In genomic region chr17:24021375-24022199, GRCm38 (mm10) we compare ENCODE assay signal across 12 mouse cellular contexts. TPM values are rescaled to one million over a fixed set of nuclear protein-coding genes. Genes with fewer than 3 reads are reported as not detected.
DNase-seq lines count a peak whose midpoint lies in the region; ATAC-seq and TF ChIP-seq lines count a peak whose summit lies in the region.
"Had no signal": no experiment of that assay in that cellular context is flagged by ENCODE, and none has a peak within 500 bp of the region (broad histone marks: within the 10 kb centered on the region; RNA-seq: fewer than 3 reads in every experiment).

No protein-coding gene starts in this region.

- no peak for TF ChIP-seq CTCF in bone marrow, adult 2 months (IDR thresholded peaks at IDR 0.05; ENCODE audit: control insufficient read depth, insufficient read depth, low read length)

- WGBS in kidney, embryonic 15.5 days: 63% methylated on average over 5 of the region's 5 CpGs
- 61% methylated on average over 5 of the region's 5 CpGs for WGBS in kidney, embryonic 16.5 days
- 56% methylated on average over 5 of the region's 5 CpGs for WGBS in bone marrow, adult 2 months
- 76% methylated on average over 5 of the region's 5 CpGs for WGBS in midbrain, embryonic 10.5 days
- 80% methylated on average over 5 of the region's 5 CpGs for WGBS in midbrain, embryonic 14.5 days

- ATAC-seq in kidney, embryonic 15.5 days (replicated peaks; ENCODE audit: low FRiP score): peak; percentile 22; the same call in 1 of the 2 replicates
- ATAC-seq in kidney, embryonic 16.5 days (ENCODE audit: low FRiP score, low TSS enrichment): no peak
- ATAC-seq in midbrain, embryonic 14.5 days (ENCODE audit: low FRiP score, low TSS enrichment): no peak

- intact Hi-C loops in heart, postnatal 36 days (cut with DNase I): no loop called here
- intact Hi-C loops in left cerebral cortex, postnatal 10 days (cut with DNase I): no loop called here

- H3K9ac ChIP-seq in kidney, embryonic 15.5 days: no peak overlapping the region
- H3K9ac ChIP-seq in kidney, embryonic 16.5 days (replicated peaks; ENCODE audit: low read length): no peak overlapping the region
- no peak overlapping the region for H3K9ac ChIP-seq in midbrain, embryonic 14.5 days (replicated peaks; ENCODE audit: low read length)
- H3K9ac ChIP-seq: liver, embryonic 13.5 days had no signal

- no peaks in the 10 kb centered on the region for H3K4me1 ChIP-seq in kidney, embryonic 15.5 days
- H3K4me1 ChIP-seq in kidney, embryonic 16.5 days (ENCODE audit: insufficient read depth, low read length): no peaks in the 10 kb centered on the region
- H3K4me1 ChIP-seq in bone marrow, adult 2 months (ENCODE audit: control insufficient read depth, insufficient read depth, low read length): no peaks in the 10 kb centered on the region
- H3K4me1 ChIP-seq in midbrain, embryonic 10.5 days: no peaks in the 10 kb centered on the region
- H3K4me1 ChIP-seq in midbrain, embryonic 14.5 days (ENCODE audit: control insufficient read depth, insufficient read depth, low read length): no peaks in the 10 kb centered on the region
- H3K4me1 ChIP-seq: liver, embryonic 13.5 days had no signal

- H3K36me3 ChIP-seq in kidney, embryonic 15.5 days: no peaks in the 10 kb centered on the region
- H3K36me3 ChIP-seq in kidney, embryonic 16.5 days (ENCODE audit: insufficient read depth, low read length): no peaks in the 10 kb centered on the region
- H3K36me3 ChIP-seq in midbrain, embryonic 10.5 days: no peaks in the 10 kb centered on the region
- no peaks in the 10 kb centered on the region for H3K36me3 ChIP-seq in midbrain, embryonic 14.5 days (ENCODE audit: control insufficient read depth, insufficient read depth, low read length)
- H3K36me3 ChIP-seq: G1E; liver, embryonic 13.5 days had no signal

- no peak overlapping the region for H3K27ac ChIP-seq in kidney, embryonic 15.5 days
- no peak overlapping the region for H3K27ac ChIP-seq in kidney, embryonic 16.5 days (ENCODE audit: low read length)
- peak overlapping the region; percentile 1; the same call in 1 of the 2 replicates for H3K27ac ChIP-seq in bone marrow, adult 2 months (ENCODE audit: control insufficient read depth, insufficient read depth, low read depth, low read length, poor library complexity)
- H3K27ac ChIP-seq in midbrain, embryonic 10.5 days (replicated peaks): no peak overlapping the region
- no peak overlapping the region for H3K27ac ChIP-seq in midbrain, embryonic 14.5 days (replicated peaks; ENCODE audit: low read depth, low read length)
- H3K27ac ChIP-seq: liver, embryonic 13.5 days had no signal

- DNase-seq in heart, postnatal 36 days: peak; percentile 14 to 16
- peak; percentile 58 to 83 for DNase-seq in spleen, postnatal 10 days (ENCODE audit: low spot score in 2 of 2)
- no peak for DNase-seq in midbrain, embryonic 10.5 days (ENCODE audit: low spot score)
- DNase-seq in left cerebral cortex, postnatal 10 days (ENCODE audit: extremely low spot score in 1 of 2, low spot score in 2 of 2): no peak
- no peak for DNase-seq in midbrain, embryonic 14.5 days
- DNase-seq: kidney, postnatal 10 days; liver, embryonic 13.5 days had no signal

- H3K4me3 ChIP-seq in kidney, embryonic 15.5 days (replicated peaks): no peak overlapping the region
- no peak overlapping the region for H3K4me3 ChIP-seq in kidney, embryonic 16.5 days (ENCODE audit: low read length)
- no peak overlapping the region for H3K4me3 ChIP-seq in bone marrow, adult 2 months (replicated peaks; ENCODE audit: control insufficient read depth, low read depth, low read length)
- H3K4me3 ChIP-seq in midbrain, embryonic 10.5 days: no peak overlapping the region
- no peak overlapping the region for H3K4me3 ChIP-seq in midbrain, embryonic 14.5 days (replicated peaks; ENCODE audit: low read depth, low read length)
- H3K4me3 ChIP-seq: liver, embryonic 13.5 days had no signal

- no peak overlapping the region for H3K4me2 ChIP-seq in kidney, embryonic 15.5 days
- H3K4me2 ChIP-seq in kidney, embryonic 16.5 days (replicated peaks; ENCODE audit: low read depth, low read length): no peak overlapping the region
- H3K4me2 ChIP-seq in midbrain, embryonic 14.5 days (ENCODE audit: low read length): no peak overlapping the region
- H3K4me2 ChIP-seq: liver, embryonic 13.5 days had no signal

- peak; percentile 23; the same call in 1 of the 2 replicates for TF ChIP-seq POLR2A in bone marrow, adult 2 months (IDR thresholded peaks at IDR 0.05; ENCODE audit: borderline replicate concordance, control insufficient read depth, low read depth, low read length)

- no peaks in the 10 kb centered on the region for H3K9me3 ChIP-seq in kidney, embryonic 15.5 days (replicated peaks)
- H3K9me3 ChIP-seq in kidney, embryonic 16.5 days (ENCODE audit: low read length): no peaks in the 10 kb centered on the region
- no peaks in the 10 kb centered on the region for H3K9me3 ChIP-seq in midbrain, embryonic 10.5 days (replicated peaks)
- H3K9me3 ChIP-seq in midbrain, embryonic 14.5 days (ENCODE audit: control insufficient read depth, low read length): no peaks in the 10 kb centered on the region
- H3K9me3 ChIP-seq: G1E; liver, embryonic 13.5 days had no signal

- no peaks in the 10 kb centered on the region for H3K27me3 ChIP-seq in kidney, embryonic 15.5 days
- no peaks in the 10 kb centered on the region for H3K27me3 ChIP-seq in kidney, embryonic 16.5 days (ENCODE audit: insufficient read depth, low read length)
- no peaks in the 10 kb centered on the region for H3K27me3 ChIP-seq in midbrain, embryonic 10.5 days (ENCODE audit: low read depth, poor library complexity, severe bottlenecking)
- no peaks in the 10 kb centered on the region for H3K27me3 ChIP-seq in midbrain, embryonic 14.5 days (ENCODE audit: control insufficient read depth, insufficient read depth, low read length)
- H3K27me3 ChIP-seq: liver, embryonic 13.5 days had no signal

RNA-seq across cellular contexts. Expression of gene Prss27, which starts 16.4 kb away (rescaled TPM):
- polyA plus RNA-seq in kidney, embryonic 15.5 days (2015; fragmentation: Nextera tagmentation; extraction: Ambion mirVana): 0.26 and 0.29 TPM in 2 replicates
- polyA plus RNA-seq in kidney, embryonic 16.5 days (2015; fragmentation: Nextera tagmentation; extraction: Ambion mirVana): 0.23 and 0.37 TPM in 2 replicates
- polyA plus RNA-seq in bone marrow, adult 2 months (2011; ENCODE audit: insufficient read depth, insufficient read length, low replicate concordance, missing spikeins): not detected in 2 replicates
- total RNA-seq in heart, postnatal 36 days (2021): not detected
- 0.10 TPM in 1 of 2 replicates, not detected in the other for polyA plus RNA-seq in midbrain, embryonic 10.5 days (2016; fragmentation: Nextera tagmentation; extraction: Ambion mirVana)
- total RNA-seq in left cerebral cortex, postnatal 10 days (2021): not detected
- polyA plus RNA-seq in midbrain, embryonic 14.5 days (2014; fragmentation: Nextera tagmentation; extraction: Ambion mirVana): 0.17 TPM in 1 of 2 replicates, not detected in the other
- total RNA-seq: G1E had no signal
- polyA plus RNA-seq: G1E; liver, embryonic 13.5 days had no signal

RNA-seq across cellular contexts. Expression of gene Prss22, which starts 23.7 kb away (rescaled TPM):
- 0.57 and 1.2 TPM in 2 replicates for polyA plus RNA-seq in kidney, embryonic 15.5 days (2015; fragmentation: Nextera tagmentation; extraction: Ambion mirVana)
- 0.39 and 0.82 TPM in 2 replicates for polyA plus RNA-seq in kidney, embryonic 16.5 days (2015; fragmentation: Nextera tagmentation; extraction: Ambion mirVana)
- not detected in 2 replicates for polyA plus RNA-seq in bone marrow, adult 2 months (2011; ENCODE audit: insufficient read depth, insufficient read length, low replicate concordance, missing spikeins)
- total RNA-seq in heart, postnatal 36 days (2021): not detected
- polyA plus RNA-seq in midbrain, embryonic 10.5 days (2016; fragmentation: Nextera tagmentation; extraction: Ambion mirVana): 0.26 TPM in 2 replicates
- under 1 TPM; 0.53 to 0.69 TPM for total RNA-seq in left cerebral cortex, postnatal 10 days (2021)
- not detected in 2 replicates for polyA plus RNA-seq in midbrain, embryonic 14.5 days (2014; fragmentation: Nextera tagmentation; extraction: Ambion mirVana)
- total RNA-seq: G1E had no signal
- polyA plus RNA-seq: G1E; liver, embryonic 13.5 days; neural tube, embryonic 14.5 days had no signal

RNA-seq across cellular contexts. Expression of gene Prss30, which starts 41.2 kb away (rescaled TPM):
- polyA plus RNA-seq in kidney, embryonic 15.5 days (2015; fragmentation: Nextera tagmentation; extraction: Ambion mirVana): 0.18 and 0.23 TPM in 2 replicates
- 0.14 and 0.23 TPM in 2 replicates for polyA plus RNA-seq in kidney, embryonic 16.5 days (2015; fragmentation: Nextera tagmentation; extraction: Ambion mirVana)
- 6.8 TPM in 1 of 2 replicates, not detected in the other for polyA plus RNA-seq in bone marrow, adult 2 months (2011; ENCODE audit: insufficient read depth, insufficient read length, low replicate concordance, missing spikeins)
- total RNA-seq in heart, postnatal 36 days (2021): not detected
- polyA plus RNA-seq in midbrain, embryonic 10.5 days (2016; fragmentation: Nextera tagmentation; extraction: Ambion mirVana): not detected in 2 replicates
- under 1 TPM in 1 of 2 experiments, not detected in 1; 0.30 TPM for total RNA-seq in left cerebral cortex, postnatal 10 days (2021)
- polyA plus RNA-seq in midbrain, embryonic 14.5 days (2014; fragmentation: Nextera tagmentation; extraction: Ambion mirVana): not detected in 2 replicates
- total RNA-seq: G1E had no signal
- polyA plus RNA-seq: G1E; liver, embryonic 13.5 days had no signal

RNA-seq across cellular contexts. Expression of gene Kctd5, which starts 51.7 kb away (rescaled TPM):
- 62.8 and 64.1 TPM in 2 replicates for polyA plus RNA-seq in kidney, embryonic 15.5 days (2015; fragmentation: Nextera tagmentation; extraction: Ambion mirVana)
- 63.3 and 68.0 TPM in 2 replicates for polyA plus RNA-seq in kidney, embryonic 16.5 days (2015; fragmentation: Nextera tagmentation; extraction: Ambion mirVana)
- polyA plus RNA-seq in bone marrow, adult 2 months (2011; ENCODE audit: insufficient read depth, insufficient read length, low replicate concordance, missing spikeins): 11.4 and 13.6 TPM in 2 replicates
- total RNA-seq in heart, postnatal 36 days (2021): 10 to 100 TPM in 1 of 2 experiments, 1 to 10 TPM in 1; 8.8 to 11.4 TPM
- 91.1 and 91.5 TPM in 2 replicates for polyA plus RNA-seq in midbrain, embryonic 10.5 days (2016; fragmentation: Nextera tagmentation; extraction: Ambion mirVana)
- total RNA-seq in left cerebral cortex, postnatal 10 days (2021): 10 to 100 TPM; 51.9 to 56.8 TPM
- polyA plus RNA-seq in midbrain, embryonic 14.5 days (2014; fragmentation: Nextera tagmentation; extraction: Ambion mirVana): 73.1 and 75.9 TPM in 2 replicates

Comparison
In these comparisons a context has a peak if more than half of its experiments do, and no peak if none do; other contexts are left out.
1. DNase-seq: peak in heart, postnatal 36 days (2 of 2) and spleen, postnatal 10 days (2 of 2); none in midbrain, embryonic 10.5 days (single experiment), left cerebral cortex, postnatal 10 days (0 of 2) and midbrain, embryonic 14.5 days (single experiment).